Mouse (Mus musculus) liver (tissue): ENCODE results near the gene Ptgis.
A peak's percentile ranks its signal among the peaks of the same experiment; 100 is the strongest.

Experiments used
- DNase-seq: peaks from one replicate; pipeline ENCODE4 v3.0.0-alpha.2; 2020; ENCODE audit warnings: mixed read lengths

The Ptgis gene

DNA sequence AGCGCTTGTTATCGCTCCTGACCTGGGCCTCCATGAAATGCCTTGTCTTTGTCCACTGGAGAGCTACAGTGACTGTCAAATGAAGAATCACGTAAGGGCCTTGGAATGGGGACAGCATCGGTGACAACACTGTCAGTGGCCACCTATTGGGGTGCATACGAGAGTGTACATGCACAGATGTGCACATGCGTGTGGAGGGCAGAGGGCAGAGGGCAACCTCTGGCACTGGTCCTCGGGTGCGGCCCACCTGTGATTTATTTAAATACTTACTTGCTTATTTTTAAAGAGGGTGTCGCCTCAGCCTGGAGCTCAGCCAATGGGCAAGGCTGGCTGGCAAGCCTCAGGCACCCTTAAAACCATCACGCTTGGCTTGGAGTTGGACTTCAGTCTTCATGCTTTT lies 22.0 kb upstream of the Ptgis start:
- DNase-seq, result no peak

DNA sequence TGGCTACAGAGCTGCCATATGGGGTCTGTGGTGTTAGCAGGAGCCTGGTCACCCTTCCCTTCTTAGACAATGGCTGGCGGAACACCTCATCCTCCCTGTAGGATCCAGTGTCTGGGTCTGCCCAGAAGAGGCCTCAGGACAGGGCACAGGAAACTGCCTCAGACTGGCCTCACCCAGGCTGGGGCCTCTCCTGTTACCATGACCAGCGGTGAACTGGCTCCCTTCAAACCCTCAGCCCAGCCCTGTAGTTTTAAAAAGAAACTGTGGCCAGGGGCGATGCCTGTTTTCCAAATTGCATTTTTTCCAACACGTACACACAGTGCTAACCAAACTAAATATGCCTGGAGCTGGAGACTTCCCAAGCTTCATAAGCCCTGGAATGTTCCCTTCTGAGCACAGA lies 20.7 kb upstream of the Ptgis start:
- DNase-seq, result no peak

DNA sequence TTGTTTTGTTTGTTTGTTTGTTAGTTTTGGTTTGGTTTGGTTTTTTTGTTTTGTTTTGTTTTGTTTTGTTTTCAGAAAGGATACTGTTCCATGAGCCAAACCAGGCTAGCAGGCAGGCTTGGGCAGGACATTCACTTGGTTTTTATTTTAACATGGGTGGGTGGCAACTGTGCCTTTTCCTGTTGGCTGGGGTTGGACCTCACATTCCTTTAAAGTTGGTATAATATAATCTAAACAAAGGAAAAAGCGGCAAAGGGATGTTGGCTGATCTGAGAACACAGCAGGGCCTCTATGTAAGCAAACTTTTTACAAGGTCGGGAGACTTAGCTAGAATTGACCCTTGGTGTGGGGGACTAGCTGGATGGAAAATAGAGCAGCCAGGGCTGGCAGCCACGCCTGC lies 17.4 kb upstream of the Ptgis start:
- DNase-seq, result no peak

DNA sequence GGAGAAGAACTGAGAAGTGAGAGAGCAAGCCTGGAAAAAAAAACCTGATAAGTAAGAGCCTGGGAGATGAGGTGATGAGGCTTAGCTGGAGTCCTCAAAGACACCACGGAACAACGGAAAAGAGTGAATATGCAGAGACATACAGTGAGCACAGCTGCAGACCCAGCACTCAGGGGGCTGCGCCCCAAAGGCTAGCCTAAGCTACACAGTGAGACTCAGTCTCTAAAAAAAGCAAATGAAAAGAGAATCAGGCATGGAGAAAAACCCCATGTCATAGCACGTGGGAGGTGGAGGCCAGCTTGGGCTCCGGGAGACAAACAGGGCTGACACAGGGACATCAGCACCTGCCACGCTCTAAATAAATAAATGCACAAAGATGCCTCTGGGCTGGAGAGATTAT lies 14.4 kb upstream of the Ptgis start:
- DNase-seq, result no peak

DNA sequence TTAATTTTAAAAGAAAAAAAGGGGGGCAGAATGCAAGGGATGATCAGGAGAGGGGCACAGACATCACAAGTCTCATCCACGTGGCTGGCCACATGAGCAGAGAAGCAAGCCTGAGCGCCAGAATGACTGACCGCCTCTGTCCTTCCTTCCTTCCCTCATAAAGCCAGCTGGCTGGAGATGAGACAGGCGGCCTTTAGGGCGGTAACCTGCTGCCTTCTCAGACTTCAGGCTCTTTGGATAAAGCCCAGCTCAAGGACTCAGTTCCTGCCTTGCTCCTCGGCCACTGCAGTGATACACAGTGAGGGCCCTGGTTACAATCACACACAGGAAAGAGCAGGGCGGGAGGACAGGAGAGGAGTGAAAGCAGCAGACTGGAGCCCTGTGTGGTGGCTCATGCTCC lies 13.8 kb upstream of the Ptgis start:
- DNase-seq, result no peak

DNA sequence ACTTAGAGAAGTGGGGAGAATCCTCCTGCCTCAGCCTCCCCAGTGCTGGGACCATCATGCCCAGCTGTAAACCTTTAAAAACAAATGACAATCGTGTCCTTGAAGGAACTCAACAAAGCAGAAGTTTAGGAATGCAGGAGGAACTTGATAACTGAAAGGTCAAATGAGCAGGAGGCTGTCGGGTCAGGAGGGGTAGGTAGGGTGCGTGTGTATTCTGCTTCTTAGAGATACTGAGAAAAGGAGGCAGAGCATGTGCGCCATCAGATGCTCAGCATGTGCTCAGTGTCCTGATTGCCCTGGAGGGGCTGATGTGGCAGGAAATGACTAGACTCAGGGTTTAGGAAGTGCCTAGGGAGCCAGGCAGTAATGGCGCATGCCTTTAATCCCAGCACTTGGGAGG lies 13.1 kb upstream of the Ptgis start:
- DNase-seq, result no peak

DNA sequence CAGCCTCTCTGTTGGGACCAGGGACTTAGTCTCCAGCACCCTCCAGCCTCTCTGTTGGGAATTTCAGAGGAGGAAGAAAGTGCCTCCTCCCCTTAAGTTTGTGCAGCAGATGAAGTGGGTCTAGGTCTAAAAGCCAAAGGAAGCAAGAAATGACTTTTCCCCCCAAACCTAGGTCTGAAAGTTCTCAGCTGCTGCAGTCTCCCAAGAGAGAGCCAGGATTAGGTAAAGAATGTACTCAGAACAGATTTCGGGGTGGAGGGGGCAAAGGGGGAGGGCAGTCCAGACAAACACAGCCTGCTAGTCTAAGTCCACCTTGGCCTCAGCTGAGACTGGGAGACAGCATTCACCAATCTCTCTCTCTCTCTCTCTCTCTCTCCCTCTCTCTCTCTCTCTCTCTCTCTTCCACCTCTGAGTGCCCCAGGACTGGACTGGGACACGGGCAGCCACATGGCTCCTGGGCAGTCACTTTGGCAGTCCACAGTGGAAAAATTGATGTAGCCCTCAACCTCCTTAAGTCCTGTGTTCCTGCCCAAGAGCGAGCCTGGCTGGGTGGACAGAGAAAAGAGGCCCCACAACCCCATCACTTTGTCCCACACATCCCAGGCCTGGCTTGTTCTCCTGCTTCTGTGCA lies 11.8 kb upstream of the Ptgis start:
- DNase-seq, result no peak

DNA sequence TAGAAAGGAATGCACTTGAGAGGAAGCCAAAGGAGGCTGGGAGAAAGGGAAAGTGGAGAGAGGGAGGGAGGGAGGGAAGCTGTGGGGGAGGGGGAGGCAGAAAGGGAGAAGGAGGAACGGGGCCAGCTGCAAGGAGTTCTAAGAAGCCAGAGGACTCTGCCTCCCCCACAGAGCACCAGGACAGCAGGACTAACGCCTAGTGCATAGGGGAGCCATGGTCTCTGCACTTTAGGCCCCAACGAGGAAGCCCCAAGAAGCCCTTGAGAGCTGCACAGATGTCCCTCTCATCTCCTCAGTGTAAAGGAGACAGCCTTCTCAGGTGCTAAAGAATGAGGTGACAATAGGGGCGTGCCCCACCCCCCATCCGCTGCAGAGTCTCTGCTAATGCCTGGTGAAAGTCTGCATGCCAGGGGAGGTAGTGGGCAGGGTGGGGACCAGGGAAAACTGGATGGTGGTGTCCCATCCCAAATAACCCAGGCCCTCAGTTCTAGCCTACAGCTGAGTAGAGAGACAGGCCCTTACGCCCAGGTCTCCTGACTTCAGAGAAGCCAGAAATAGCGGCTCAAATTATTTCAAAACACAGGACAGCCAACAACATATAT lies 10.4 kb upstream of the Ptgis start:
- DNase-seq, result no peak

DNA sequence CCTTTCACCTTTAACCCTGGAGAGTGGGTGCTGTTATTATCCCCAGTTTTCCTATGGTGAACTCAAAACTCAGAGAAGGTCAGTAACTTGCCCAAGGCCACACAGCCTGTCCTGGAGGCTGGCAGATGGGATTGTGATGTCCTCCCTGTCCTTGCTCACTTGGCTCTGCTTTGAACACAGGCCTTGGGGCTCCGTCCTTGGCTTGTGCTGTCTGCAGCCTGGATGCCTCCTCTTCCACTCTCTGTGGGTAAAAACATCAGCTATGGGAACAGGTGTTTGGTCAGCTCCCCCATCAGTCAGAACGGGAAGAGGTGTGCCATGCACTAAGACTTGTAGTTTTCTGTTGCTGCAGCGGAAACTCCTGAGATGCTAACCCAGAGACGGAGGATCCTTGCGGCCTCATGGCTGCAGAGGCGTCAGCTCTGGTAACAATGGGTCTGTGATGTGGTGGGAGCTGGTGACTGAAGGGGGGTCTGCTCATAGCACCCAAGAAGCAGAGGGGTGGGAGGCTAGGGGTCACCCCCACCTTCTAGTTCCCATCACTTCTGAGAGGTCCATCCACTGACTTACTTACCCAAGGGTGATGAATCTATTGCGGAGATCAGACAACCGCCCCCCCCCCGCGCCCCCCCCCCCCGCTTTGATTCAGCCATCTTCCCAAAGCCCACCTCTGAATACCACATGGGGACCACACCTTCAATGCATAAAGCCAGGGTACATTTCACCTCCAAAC lies 9.8 kb upstream of the Ptgis start:
- no peak for DNase-seq

DNA sequence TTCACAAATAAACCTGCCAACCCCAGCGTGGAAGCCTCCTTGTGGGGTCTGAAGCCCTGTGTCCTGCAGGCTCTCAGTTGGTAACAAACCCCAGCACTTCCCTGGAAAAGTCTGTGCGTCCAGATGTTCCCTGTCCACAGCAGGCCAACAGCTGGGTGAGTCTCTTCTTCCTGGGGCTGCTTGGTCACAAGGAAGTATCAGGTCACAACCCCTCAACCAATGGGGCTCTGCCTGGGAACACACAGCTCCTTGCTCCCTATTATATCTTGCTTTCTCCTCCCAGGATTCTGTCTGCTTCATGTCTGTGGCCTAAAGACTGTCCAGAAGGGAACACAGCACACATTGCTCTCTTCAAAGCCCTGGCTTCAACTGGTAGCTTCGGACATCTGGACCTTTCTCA lies 9.2 kb upstream of the Ptgis start:
- DNase-seq, result no peak

DNA sequence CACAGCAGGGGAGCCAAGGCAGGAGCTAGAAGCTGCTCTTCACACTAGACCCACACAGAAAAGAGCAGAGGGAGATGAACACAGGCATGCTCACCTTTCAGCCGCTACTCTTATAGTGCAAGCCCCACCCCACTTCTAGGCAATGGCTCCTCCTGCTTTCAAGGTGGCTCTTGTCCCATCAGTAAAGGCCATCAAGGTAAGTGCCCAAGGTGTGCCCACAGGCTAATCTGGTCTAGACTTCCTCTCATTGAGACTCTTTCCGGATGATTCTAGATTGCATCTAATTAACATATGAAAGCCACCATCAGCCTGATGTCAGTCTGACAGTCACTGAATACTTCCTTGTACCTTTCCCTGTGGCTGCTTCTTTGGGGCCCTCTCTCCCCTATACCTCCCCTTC lies 7.4 kb upstream of the Ptgis start:
- no peak for DNase-seq

DNA sequence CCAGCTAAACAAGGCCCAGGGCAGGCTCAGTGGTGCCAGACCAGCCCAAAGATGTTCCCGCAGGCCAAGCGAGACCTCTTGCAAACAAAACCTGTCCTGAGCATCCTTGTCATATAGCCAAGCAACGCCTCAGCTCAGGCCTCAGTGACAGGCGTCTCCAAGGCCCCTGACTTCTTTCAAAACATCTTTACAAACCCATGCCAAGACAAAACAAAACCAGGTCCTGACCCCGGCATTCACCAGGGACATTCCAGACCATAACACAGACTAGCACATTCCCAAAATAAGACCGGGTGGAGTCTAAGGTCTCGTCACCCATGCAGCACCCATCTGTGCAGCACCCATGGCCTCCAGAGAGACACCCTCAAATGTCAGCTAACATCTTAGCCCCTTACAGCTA lies 6.3 kb upstream of the Ptgis start:
- no peak for DNase-seq

DNA sequence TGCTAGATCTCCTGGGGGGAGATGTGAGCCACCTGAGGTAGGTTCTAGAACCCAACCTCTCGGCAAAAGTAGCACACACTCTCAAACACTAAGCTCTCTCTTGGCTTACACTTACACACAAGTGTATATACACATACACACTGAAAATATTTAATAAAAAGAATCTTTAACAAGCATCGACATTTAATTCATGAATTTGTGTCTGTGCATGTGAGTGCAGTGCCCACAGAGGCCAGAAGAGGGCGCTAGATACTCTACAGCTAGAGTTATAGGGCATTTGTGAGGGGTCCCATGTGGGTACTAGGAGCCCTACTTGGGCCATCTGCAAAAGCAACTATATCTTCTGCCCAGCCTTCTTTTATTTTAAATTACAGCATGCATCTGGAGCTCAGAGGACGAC lies 4.5 kb upstream of the Ptgis start:
- DNase-seq, result no peak

DNA sequence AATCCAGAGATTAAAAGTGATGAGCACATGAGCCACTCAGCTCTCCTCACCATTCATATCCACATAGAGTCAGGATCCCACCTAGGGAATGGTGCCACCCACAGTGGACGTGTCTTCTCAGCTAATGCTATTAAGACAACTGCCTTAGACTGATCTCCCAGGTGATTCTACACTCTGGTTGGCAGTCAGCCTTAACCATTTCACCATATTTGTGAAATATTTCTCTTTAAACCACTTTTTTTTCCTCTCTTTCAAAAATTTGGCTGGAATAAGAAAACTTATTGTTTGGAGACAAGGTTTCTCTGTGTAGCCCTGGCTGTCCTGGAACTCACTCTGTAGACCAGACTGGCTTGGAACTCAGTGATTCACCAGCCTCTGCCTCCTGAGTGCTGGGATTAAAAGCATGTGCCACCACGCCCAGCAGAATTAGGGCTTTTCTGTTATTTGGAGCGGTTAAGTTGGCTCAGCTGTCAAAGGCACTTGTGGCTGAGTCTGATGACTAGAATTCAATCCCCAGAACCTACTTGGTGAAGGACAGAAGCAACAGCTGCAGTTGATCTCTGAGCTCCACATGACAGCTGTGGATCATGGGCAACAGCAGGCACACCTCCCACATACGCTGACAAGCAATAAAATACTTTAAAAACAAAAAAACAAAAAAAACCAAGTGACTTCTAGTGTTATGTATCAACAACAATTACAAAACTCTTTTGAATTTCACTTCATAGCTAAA lies 3.6 kb upstream of the Ptgis start:
- no peak for DNase-seq

DNA sequence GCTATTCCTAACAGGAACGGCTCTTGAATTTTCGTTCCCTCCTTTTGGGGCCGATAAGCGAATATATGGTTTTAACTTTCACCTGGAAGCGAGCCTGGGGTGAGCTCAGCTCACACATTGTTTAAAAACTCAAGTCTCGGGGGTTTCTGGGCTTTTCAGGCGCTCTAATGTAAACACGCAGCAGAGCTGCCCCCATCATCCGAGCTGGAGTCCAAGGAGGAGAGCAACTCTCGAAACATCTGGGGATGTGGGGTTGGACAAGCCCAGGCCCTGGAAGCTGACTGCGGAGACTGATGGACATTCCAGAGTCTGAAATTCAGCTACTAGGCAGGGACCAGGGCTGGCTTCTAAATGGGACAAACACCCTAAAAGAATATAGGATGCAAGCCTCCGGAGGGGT lies 1.1 kb downstream of the Ptgis start:
- no peak for DNase-seq

DNA sequence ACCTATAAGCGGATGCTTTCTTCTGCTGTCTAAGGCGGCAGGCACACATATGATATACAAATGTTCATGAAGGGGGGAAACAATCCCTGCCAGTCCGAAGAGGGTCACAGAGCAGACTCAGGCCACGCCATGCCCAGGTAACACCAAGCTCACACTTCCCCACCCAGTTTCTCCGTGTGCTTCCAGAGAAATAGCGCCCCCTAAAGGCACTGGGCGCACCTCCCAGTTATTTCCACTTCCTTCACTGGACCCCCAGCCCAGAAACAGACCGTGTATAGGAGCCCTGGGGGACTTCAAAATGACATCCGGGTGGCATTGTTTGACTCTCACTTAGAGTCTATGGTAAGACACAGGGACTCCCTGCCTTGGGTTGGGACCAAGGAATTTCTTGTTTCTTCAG lies 3.2 kb downstream of the Ptgis start:
- no peak for DNase-seq

DNA sequence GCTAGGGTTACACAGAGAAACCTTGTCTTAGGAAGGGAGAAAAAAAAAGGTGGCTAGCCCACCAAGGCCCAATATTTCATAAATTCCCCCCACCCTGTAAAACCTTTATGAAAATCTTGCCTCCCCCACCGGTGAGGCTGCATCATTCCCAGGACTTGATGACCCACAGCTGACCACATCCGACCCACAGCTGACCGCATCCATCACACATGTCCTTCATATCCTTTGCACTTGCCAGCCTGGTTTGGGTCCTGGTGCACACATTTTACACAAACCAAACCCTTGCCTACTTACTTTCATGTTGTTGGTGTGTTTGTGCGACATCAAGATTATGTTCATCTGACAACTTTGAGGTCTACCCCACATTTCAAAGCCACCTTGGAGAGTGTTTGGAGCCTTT lies 4.2 kb downstream of the Ptgis start:
- no peak for DNase-seq

DNA sequence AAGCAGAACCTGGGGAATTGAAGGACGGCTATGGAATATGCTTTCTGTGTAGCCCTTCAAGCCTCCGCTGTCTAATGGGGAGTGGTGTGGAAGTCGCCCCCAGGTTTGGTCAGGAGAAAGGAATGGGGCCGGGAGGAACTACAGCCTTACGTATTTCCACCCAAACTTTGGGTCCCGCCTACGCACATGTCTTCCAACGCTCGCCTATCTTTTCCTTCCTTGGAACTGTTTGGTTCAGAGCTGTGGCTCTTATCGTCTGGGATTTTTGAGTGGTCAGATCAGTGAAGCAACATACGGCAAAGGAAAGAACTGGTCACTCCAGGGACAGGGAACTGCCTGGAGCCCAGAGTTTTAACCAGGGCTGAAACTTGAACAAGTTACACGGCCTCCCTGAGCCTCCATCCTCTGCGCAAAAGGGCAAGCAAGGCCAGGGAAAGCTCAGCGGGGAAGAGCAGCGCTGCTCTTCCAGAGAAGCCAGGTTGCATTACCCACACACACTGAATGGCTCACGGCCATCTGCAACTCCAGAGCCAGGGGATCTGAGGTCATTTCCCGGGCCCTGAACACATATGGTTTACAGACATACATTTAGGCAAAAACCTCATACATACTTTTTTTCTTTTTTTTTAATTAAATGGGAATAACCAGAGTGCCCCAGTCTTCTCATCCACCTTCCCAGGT lies 4.9 kb downstream of the Ptgis start:
- no peak for DNase-seq

DNA sequence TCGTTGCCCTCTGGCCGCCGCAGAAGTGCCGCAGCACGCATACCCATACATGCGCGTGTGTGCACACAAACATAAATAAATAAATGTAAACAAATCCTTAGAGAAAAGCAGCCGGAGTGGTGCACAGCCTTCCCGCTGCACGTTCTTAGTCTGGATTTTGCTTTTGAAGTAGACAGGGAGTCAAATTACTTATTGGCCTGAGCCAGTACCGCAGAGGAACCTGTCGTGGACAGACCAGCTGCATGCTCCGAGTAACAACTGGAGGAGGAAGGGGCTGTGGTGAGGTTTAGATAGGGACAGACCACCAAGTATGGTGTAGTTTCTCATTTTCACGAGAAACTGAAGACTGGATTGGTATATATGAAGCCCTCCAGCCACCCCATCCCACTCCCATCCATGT lies 6.6 kb downstream of the Ptgis start:
- no peak for DNase-seq

DNA sequence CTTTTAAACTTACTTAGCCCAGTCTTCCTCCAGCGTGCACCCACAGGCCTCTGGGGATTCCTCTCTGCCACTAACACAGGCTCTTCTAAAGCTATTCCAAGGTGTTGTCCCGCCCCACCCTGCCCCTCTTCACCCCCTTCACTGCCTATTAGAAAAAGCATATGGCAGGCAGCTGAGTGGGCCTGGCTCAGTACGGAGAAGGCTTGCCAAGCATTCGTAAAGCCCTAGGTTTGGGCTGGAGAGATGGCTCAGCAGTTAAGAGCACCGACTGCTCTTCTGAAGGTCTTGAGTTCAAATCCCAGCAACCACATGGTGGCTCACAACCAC lies 7.4 kb downstream of the Ptgis start:
- no peak for DNase-seq

DNA sequence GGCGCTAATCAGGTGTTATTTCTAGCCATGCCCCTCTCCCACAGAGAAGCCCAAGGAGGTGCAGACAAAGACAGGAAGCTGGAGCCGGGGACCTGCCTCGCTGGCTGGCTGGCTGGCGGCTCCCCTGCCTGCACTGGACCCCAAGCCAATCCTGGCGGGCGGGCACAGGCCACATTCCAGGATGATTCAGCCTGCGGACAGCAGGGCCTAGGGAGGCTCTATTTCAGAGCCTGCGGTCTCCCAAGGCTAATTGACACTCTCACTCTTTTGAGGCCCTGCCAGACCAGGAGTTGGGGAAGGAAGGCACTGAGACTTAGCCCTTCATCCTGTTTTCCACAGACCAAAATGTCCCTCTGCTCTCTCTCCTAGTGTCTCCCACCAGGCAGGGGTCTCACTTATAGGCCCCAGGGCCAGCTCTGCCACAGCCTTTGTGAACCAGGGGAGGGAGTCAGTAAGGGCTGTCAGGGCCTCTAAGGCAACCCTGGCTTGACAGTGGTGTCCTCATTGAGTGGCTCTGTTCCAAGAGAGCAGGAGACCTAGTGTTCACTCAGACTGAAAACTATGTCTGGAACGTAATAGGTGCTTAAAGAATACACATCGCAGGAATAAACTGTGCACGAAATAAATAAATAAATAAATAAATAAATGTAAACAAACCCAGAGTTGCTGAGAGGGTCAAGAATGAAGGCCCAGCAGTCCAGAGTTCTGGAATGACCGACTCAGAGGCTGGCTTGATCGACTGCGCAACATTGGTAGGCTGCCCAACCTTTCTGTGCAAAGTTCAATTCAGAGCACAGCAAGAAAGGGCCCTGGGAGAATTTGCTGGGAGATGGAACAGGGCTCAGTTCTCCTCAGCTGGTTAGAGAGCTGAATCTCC lies 8.0 kb downstream of the Ptgis start:
- no peak for DNase-seq

DNA sequence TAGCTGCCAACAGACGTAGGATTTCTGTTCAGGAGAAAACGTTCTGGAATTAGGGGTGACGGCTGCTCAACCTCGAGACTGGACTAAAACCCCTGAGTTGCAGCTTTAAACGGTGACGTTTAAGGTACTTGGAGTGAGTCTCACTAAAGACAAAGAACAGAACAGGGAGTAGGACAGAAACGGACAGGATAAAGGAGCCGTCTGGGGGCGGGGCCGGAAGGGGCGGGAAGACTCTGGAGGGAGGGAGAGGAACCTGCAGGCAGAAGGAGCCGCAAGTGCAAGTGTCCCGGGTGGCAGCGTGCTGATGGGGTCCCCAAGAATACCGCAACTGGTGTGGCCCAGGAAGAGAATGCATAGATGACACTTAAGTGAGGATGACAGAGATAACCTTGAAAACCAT lies 9.8 kb downstream of the Ptgis start:
- DNase-seq, result peak; percentile 57

DNA sequence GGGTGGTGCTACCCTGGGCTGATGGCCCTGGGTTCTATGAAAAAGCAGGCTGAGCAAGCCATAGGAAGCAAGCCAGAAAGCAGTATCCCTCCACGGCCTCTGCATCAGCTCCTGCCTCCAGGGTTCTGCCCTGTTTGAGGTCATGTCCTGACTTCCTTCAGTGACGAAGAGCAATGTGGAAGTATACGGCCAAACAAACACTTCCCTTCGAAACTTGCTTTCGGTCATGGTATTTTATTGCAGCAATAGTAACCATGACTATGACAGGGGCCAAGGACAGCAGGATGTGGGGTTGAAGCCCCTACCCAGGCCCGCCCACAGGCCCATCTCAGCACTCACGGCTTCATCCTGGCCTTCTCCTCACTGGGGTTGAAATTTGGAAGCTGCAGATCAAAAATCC lies 15.5 kb downstream of the Ptgis start:
- no peak for DNase-seq
